Mouse (Mus musculus) adrenal gland, adult 8-10 months (tissue): ENCODE data around the gene Rasgrp2. TPM values are rescaled to one million over a fixed set of nuclear protein-coding genes. Genes with fewer than 3 reads are reported as not detected.

ENCODE experiments used
- DNase-seq: peaks from one replicate; pipeline ENCODE4 v3.0.0; 2022
- total RNA-seq, 4 experiments: library from RNA; stranded (reverse); gene quantifications; 2 replicates each; pipeline ENCODE4 v1.2.4; 2022

Rasgrp2 gene
- 10 to 100 TPM; 31.5 to 52.2 (median 34.5) TPM for total RNA-seq

- no peak for DNase-seq
These were observed at the start of gene Rasgrp2 for GRCm38 (mm10) chr19:6399285-6400095. Rasgrp2 (plus strand) TSS chr19:6399340.

- DNase-seq: no peak
These were observed 47.6 kb upstream of the Rasgrp2 start for GRCm38 (mm10) chr19:6351431-6352106.

GRCm38 (mm10) chr19:6352107-6352505 lies 47.0 kb upstream of the Rasgrp2 start:
- DNase-seq: no peak

- DNase-seq: peak; percentile 10
These were observed 45.1 kb upstream of the Rasgrp2 start for GRCm38 (mm10) chr19:6354030-6354429.

GRCm38 (mm10) chr19:6361291-6361690 lies 37.8 kb upstream of the Rasgrp2 start:
- DNase-seq: no peak

- DNase-seq: no peak
These were observed 36.1 kb upstream of the Rasgrp2 start for GRCm38 (mm10) chr19:6363091-6363410.

- peak; percentile 100 for DNase-seq
These were observed 35.5 kb upstream of the Rasgrp2 start, which contains the start of gene Sf1 for GRCm38 (mm10) chr19:6363411-6364240. Sf1 (plus strand) TSS chr19:6363690.

- peak; percentile 89 for DNase-seq
These were observed 34.8 kb upstream of the Rasgrp2 start for GRCm38 (mm10) chr19:6364317-6364725.

- no peak for DNase-seq
These were observed 34.3 kb upstream of the Rasgrp2 start for GRCm38 (mm10) chr19:6364842-6365241.

- DNase-seq: no peak
These were observed 29.0 kb upstream of the Rasgrp2 start for GRCm38 (mm10) chr19:6370175-6370574.

GRCm38 (mm10) chr19:6372433-6372832 lies 26.7 kb upstream of the Rasgrp2 start:
- no peak for DNase-seq

GRCm38 (mm10) chr19:6373539-6374400 lies 25.4 kb upstream of the Rasgrp2 start:
- DNase-seq: peak; percentile 67

- DNase-seq: no peak
These were observed 24.6 kb upstream of the Rasgrp2 start for GRCm38 (mm10) chr19:6374571-6374970.

GRCm38 (mm10) chr19:6375423-6376254 lies 23.5 kb upstream of the Rasgrp2 start:
- DNase-seq: no peak

GRCm38 (mm10) chr19:6376255-6376564 lies 22.9 kb upstream of the Rasgrp2 start:
- no peak for DNase-seq

GRCm38 (mm10) chr19:6376643-6377042 lies 22.5 kb upstream of the Rasgrp2 start:
- no peak for DNase-seq

GRCm38 (mm10) chr19:6377327-6378040 lies 21.7 kb upstream of the Rasgrp2 start:
- no peak for DNase-seq

GRCm38 (mm10) chr19:6380411-6381166 lies 18.6 kb upstream of the Rasgrp2 start:
- no peak for DNase-seq

- DNase-seq: no peak
These were observed 17.9 kb upstream of the Rasgrp2 start for GRCm38 (mm10) chr19:6381238-6381637.
